Mouse (Mus musculus) limb, embryonic 10.5 days (tissue): ENCODE measurements around the gene Nr6a1. TPM values are rescaled to one million over a fixed set of nuclear protein-coding genes. Genes with fewer than 3 reads are reported as not detected.

Experiments used
- DNase-seq: peaks from one replicate; pipeline ENCODE4 v3.0.0-alpha.2; 2017; ENCODE audit warnings: low spot score
- H3K27ac ChIP-seq: fragments of 300-500 bp; sonication (generic); 2 replicates; pipeline ENCODE4 v1.5.1; 2016; ENCODE audit warnings: mild to moderate bottlenecking
- H3K27me3 ChIP-seq: fragments of 300-500 bp; sonication (generic); 2 replicates; pipeline ENCODE4 v1.6.1; 2016; ENCODE audit warnings: low read depth, mild to moderate bottlenecking; ENCODE audit not compliant: poor library complexity, severe bottlenecking
- H3K36me3 ChIP-seq: fragments of 300-500 bp; sonication (generic); 2 replicates; pipeline ENCODE4 v1.6.1; 2016; ENCODE audit warnings: mild to moderate bottlenecking, moderate library complexity
- H3K4me1 ChIP-seq: fragments of 300-500 bp; sonication (generic); 2 replicates; pipeline ENCODE4 v1.6.1; 2016
- H3K4me3 ChIP-seq: fragments of 300-500 bp; sonication (generic); 2 replicates; pipeline ENCODE4 v1.5.1; 2016; ENCODE audit warnings: mild to moderate bottlenecking, moderate library complexity
- H3K9me3 ChIP-seq: fragments of 300-500 bp; sonication (generic); replicated peaks from 2 replicates; pipeline ENCODE4 v1.6.1; 2016; ENCODE audit warnings: mild to moderate bottlenecking
- WGBS: fragments of 180-500 bp; shearing (Covaris S2); methylation state at CpG from one replicate; pipeline ENCODE4 v1.1.7; 2016; 5-methylcytosine and 5-hydroxymethylcytosine counted together
- polyA plus RNA-seq: library from polyadenylated mRNA; unstranded; fragments of >200 nt; fragmentation: Nextera tagmentation; extraction: Ambion mirVana; gene quantifications from 2 replicates; pipeline ENCODE4 v1.2.1, GENCODE M21; 2016

Nr6a1 gene
- polyA plus RNA-seq, 1 experiment from 2014 or later = 1.9 TPM

DNA sequence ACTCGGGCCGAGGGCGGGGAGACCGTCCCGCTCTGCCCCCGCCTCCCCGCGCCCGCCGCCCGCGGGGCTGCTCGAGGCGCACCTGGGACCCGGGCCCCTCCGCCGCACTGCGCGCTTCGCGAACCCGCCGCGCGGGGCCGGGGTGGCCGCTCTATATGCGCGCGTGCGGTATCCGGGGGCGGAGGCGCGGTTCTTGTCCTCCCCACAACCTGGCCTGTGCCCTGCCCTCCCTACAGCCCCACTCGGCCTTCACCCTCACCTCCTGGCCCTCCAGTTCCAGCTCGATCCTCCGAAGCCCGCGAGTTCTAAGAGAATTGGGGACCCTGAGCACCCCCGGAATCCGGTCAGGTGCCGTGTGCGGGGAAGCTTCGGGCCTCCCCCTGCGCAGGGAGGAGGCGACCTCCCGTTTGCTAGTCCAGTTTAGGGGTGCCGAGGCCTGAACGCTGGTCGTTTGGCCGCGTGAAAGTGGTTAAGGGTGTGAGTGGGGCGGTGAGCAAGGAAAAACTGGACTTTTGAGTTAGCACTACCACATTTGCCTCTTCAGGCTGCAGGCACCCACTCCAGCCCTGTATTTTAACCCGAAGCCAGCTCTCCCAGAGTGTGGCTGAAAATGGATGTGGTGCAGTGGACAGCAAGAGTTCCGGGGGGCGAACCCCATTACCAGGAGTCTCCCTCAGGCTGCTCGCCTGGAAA, 215.3 kb downstream of the Nr6a1 start:
- Histone ChIP-seq H3K27me3 (peaks cover 88% of the 10 kb centered on the region), H3K27ac (peak overlapping the region; percentile 28; the same call in 1 of the 2 replicates), H3K36me3 (no peaks in the 10 kb centered on the region), H3K9me3 (no peaks in the 10 kb centered on the region), H3K4me3 (peak overlapping the region; percentile 44), H3K4me1 (peaks cover 27% of the 10 kb centered on the region)
- peak; percentile 57 for DNase-seq
- WGBS = 5% methylated on average over 58 of the region's 58 CpGs

DNA sequence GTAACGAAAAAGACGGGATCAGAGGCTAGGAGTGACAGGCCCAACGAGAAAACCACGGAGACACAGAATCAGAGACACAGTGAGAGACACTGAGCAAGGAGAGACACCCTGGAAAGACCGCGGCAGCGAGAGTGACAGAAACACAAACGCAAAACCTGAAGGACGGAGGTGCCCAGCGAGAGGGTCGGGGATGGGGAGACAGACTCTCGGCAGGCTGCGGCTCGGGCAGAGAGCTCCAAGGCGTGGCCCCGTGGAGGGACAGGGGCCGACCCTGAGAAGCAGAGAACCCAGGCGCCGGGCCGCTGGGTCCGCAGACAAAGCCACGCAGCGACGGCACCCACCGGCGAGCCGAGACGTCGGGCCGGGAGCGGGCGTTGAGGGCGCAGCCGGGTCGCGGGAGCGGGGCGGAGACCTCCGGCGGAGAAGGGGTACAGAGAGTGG, 216.0 kb downstream of the Nr6a1 start:
- Histone ChIP-seq H3K27me3 (peaks cover 96% of the 10 kb centered on the region), H3K27ac (peak overlapping the region; percentile 28; the same call in 1 of the 2 replicates), H3K4me1 (peaks cover 31% of the 10 kb centered on the region), H3K9me3 (no peaks in the 10 kb centered on the region), H3K36me3 (no peaks in the 10 kb centered on the region), H3K4me3 (peak overlapping the region; percentile 44)
- WGBS = 1% methylated on average over 40 of the region's 40 CpGs
- DNase-seq = peak; percentile 57

DNA sequence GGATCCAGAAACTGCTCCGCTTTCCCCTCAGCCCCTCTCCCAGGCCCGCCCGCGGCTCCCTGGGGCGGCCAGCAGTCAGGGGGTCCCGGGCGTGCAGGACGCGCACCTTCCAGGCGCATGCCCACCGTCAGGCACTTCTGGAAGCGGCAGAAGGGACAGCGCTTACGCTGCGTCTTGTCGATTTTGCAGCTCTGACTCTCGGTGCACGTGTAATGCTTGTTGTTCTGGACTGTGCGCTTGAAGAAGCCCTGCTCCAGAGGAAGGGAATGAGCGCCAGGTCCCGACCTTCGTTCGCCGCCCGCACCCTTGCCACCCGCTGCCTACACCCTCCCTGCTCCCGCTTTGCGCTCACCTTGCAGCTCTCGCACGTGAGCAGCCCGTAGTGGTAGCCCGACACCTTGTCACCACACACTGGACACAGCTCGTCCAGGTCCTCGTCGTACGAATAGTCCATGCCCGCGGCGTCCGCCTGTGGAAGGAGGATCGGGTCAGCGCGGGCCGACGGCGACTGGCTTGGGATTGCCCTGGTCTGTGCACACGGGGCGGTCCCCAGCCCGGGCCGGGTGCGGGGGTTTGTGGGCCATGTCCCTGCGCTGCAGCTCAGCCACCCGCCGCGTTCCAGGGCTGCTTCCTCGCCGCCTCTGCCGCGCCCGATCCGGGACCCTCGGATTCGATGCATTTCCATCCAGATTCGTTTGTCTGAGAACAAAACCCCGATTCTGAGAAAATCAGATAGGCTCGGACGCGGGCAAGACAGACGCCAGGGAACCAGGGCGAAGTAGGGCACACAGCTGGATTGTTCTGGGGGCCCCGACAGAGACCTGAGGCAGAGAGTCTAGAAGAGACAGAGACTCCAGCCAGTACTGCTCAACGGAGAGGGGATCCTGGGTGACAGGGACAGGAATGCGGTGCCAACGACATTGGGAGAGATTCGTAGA, 216.9 kb downstream of the Nr6a1 start:
- no peaks in the 10 kb centered on the region for H3K36me3 ChIP-seq
- peak overlapping the region; percentile 44 for H3K4me3 ChIP-seq
- H3K27me3 ChIP-seq = peaks cover 98% of the 10 kb centered on the region
- DNase-seq = peak; percentile 77
- 1% methylated on average over 75 of the region's 75 CpGs for WGBS
- no peak overlapping the region for H3K27ac ChIP-seq
- no peaks in the 10 kb centered on the region for H3K9me3 ChIP-seq
- peaks cover 35% of the 10 kb centered on the region for H3K4me1 ChIP-seq

DNA sequence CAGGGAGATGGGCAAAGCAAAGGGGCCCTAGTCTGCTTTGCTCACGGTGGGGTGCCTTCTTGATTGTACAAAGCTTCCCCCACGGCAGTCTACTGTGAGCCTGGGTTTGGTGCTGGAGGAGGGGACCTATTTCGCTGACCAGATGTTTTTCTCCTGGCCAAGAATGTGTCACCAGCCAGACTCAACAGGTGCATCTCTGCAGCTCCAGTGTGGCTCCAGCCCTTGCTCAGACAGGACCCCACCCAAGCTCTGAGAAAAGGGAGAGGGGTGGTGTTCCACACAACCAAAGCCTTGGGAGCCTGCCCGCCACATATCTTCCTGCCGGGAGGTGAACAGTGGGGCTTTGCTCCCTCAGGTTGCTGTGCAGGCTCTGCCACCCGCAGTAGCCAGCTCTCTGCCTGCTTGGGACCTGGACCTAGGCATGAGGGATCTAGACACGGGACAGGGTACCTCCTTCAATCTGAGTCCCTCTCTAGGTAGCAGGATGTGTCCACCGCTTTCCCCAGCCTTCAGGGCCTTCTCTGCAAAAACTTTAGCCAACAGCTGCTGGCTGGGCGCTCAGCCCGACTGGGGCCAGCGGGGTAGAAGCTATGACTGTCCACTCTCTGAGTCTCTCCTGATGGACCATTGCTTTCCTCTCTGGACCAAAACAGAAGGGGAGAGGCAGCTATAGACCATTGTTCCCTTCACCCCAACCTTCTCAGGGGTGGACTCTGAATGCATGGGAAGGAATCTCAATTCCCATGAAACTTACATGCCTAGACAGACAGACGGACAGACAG, 218.4 kb downstream of the Nr6a1 start:
- 27% methylated on average over 12 of the region's 12 CpGs for WGBS
- Histone ChIP-seq H3K4me1 (peaks cover 35% of the 10 kb centered on the region), H3K36me3 (no peaks in the 10 kb centered on the region), H3K27me3 (peaks cover 100% of the 10 kb centered on the region), H3K9me3 (no peaks in the 10 kb centered on the region), H3K27ac (no peak overlapping the region), H3K4me3 (no peak overlapping the region)
- DNase-seq = no peak

DNA sequence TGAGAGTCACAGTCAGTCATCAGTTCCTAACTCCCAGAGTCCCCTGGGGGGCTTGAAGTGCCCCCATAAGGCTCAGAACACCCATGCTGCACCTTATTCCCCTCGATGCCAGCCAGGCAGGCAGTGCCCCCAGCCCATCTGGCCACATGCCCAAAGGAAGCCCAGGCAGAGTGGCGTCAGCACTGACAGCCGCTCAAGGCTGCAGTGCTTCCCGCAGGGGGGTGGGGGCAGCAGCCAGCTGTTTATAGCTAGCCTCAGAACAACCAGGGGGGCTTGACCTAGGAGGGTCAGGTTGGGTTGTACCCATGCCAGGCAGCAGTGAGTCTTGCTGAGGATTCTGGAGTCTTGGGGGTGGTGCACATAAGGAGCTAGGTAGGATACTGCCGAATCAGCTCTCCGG, 220.8 kb downstream of the Nr6a1 start:
- H3K27ac ChIP-seq = peak overlapping the region; percentile 4; the same call in 1 of the 2 replicates
- peaks cover 98% of the 10 kb centered on the region for H3K27me3 ChIP-seq
- no peak overlapping the region for H3K4me3 ChIP-seq
- no peaks in the 10 kb centered on the region for H3K36me3 ChIP-seq
- peaks cover 21% of the 10 kb centered on the region for H3K4me1 ChIP-seq
- 51% methylated on average over 6 of the region's 6 CpGs for WGBS
- H3K9me3 ChIP-seq = no peaks in the 10 kb centered on the region
- no peak for DNase-seq

DNA sequence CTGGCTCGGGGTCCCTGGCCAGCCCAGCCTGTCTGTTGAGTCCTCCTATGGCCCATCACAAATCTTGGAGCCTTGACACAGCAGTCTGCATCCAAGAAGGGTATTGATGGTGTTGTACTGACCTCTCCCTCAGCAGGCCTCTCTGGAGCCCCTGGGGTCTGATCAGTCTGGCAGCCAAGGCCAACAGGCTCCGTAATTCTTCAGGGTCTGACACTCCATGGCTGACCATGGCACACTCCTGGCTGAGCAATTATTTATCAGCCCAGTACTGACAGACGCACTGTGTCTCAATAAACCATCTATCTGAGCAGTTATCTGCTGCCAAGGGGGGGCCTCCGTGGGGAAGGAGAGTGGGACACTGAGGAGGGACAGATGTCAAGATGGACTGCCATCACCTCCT, 222.5 kb downstream of the Nr6a1 start:
- Histone ChIP-seq H3K27me3 (peaks cover 97% of the 10 kb centered on the region), H3K9me3 (no peaks in the 10 kb centered on the region), H3K4me1 (peaks cover 8% of the 10 kb centered on the region; the same call in 1 of the 2 replicates), H3K27ac (no peak overlapping the region), H3K4me3 (no peak overlapping the region), H3K36me3 (no peaks in the 10 kb centered on the region)
- no peak for DNase-seq
- WGBS = 65% methylated on average over 4 of the region's 4 CpGs

DNA sequence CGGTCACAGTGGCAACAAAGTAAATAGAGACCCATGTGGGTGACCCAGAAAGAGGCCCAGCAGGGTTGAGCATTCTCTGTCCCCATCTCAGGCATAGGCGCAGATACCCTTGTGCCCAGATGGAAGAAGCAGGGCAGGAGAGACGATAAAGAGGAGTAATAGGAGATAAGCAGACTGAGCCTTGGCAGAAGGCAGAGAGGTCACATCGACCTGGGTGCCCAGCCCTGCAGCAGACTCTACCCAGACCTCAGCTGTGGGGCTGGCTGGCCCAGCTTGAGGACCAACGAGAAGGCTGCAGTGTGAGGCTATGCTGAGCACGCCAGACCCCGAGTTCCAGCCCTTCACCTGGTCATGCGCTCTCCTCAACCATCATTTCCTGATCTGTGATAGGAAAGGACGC, 223.2 kb downstream of the Nr6a1 start:
- Histone ChIP-seq H3K36me3 (no peaks in the 10 kb centered on the region), H3K9me3 (no peaks in the 10 kb centered on the region), H3K4me1 (peaks cover 7% of the 10 kb centered on the region; the same call in 1 of the 2 replicates), H3K27me3 (peaks cover 96% of the 10 kb centered on the region), H3K4me3 (no peak overlapping the region), H3K27ac (no peak overlapping the region)
- WGBS = 83% methylated on average over 9 of the region's 9 CpGs
- DNase-seq = no peak

DNA sequence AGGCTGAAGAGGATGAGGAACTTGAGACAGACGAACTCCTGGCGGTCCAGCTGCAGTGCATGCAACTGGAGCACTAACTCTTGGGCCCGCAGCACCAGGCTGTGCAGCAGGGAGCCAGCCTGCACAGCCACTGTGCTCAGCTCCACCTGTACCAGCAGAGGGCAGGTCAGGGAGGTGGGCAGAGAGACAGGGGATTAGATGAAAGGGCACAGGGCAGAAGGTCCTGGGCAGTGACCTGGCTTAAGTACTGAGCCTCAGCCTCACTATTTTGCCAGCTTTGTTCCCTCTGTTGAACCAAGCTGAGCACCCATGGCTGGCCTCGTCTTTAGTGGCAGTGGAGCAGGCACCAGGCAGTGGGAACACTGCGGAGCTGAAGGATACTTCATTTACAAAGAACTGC, 227.3 kb downstream of the Nr6a1 start:
- H3K27ac ChIP-seq = no peak overlapping the region
- no peaks in the 10 kb centered on the region for H3K9me3 ChIP-seq
- H3K4me3 ChIP-seq = no peak overlapping the region
- no peak for DNase-seq
- no peaks in the 10 kb centered on the region for H3K4me1 ChIP-seq
- H3K27me3 ChIP-seq = peaks cover 96% of the 10 kb centered on the region
- H3K36me3 ChIP-seq = no peaks in the 10 kb centered on the region
- WGBS = 62% methylated on average over 5 of the region's 5 CpGs

DNA sequence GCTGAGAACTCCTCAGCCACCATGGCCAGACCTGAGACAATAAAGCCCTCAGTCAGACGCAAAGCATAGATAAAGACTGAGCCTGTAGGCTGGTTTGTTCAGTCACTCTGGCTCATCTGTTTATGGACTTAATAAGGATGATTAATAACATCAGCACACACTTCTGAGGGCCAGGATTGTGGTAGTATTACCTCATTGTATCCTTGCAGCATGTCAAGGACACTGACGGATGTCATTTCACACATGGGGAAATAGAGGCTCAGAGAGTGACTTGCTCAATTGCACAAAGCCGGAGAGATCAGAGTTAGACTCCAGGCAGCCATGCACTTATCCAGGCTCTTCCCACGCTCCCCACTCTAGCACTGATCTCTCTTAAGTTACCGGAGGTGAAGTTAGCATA, 228.9 kb downstream of the Nr6a1 start:
- H3K27me3 ChIP-seq = peaks cover 95% of the 10 kb centered on the region
- H3K9me3 ChIP-seq = no peaks in the 10 kb centered on the region
- DNase-seq = no peak

DNA sequence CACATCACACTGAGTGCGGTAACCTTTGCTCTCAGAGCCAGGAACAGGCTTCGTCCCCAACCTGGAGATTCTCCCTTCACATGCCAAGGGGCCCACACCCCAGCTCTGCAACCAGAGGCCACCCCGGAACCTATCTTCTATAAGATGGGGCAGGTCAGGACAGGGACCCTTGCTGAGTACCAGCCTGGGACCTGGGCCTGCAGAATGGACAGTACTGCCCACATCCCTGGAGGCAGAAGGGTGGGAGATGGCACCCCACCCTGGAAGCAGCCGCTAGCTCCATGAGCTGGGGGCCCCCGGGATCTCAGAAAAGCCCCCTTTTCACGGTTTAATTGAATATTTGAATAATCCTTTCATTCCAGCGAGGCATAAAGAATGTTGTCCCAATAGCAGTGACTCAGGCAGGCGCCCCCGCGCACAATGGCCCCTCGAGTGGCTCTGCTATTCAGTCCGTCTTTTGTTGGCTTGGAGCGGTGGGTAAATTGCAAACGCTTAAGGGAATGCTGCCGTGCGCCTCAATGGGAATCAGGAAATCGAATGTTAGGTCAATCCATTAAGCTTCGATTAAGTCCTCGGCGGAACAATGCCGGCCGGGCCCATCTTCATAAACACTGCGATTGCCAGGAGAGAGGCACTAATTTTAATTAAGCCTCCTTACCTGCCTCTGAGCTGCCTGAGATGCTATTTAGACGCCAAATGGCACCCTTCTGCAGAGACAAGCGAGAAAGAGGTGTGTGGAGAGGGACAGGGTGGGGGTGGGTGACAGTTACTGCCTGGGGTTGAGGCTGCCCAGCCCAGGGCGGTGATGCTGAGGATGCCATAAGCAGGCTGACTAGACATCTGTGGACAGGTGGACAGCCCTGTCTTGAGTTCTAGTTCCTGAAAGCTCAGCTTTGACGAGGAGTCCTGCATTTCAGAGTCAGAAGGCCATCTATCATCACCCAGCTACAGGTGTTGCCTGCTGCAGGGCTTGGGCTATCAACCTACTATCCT, 230.1 kb downstream of the Nr6a1 start:
- no peak for DNase-seq
- no peak overlapping the region for H3K27ac ChIP-seq
- H3K4me3 ChIP-seq = no peak overlapping the region
- H3K9me3 ChIP-seq = no peaks in the 10 kb centered on the region
- no peaks in the 10 kb centered on the region for H3K36me3 ChIP-seq
- WGBS = 59% methylated on average over 27 of the region's 27 CpGs
- H3K27me3 ChIP-seq = peaks cover 92% of the 10 kb centered on the region
- no peaks in the 10 kb centered on the region for H3K4me1 ChIP-seq

More for the DNA sequence above, 228.9 kb downstream of the Nr6a1 start:
- Histone ChIP-seq H3K4me3 (no peak overlapping the region), H3K4me1 (no peaks in the 10 kb centered on the region), H3K27ac (no peak overlapping the region), H3K36me3 (no peaks in the 10 kb centered on the region)
- 86% methylated on average over 5 of the region's 5 CpGs for WGBS

DNA sequence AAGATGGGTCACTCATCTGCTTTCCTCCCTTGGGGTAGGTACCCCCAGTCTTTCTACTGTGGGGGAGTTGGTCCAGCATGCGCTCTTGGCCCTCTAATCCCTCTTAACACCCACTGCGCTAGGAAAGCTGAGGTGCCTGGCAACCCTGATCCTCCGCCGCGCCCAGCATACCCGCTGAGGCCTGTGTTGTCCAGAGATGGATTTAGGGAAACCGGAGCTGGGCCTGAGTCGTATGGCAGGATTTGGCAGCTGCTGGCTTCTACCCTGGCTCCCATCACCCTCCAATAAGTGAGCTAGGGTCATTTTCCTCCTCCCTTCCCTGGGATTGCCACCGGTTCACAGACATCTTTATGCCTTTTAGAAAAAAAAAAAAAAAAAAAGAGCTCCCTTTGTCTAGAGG, 231.7 kb downstream of the Nr6a1 start:
- H3K27ac ChIP-seq = no peak overlapping the region

More for the DNA sequence above, 231.7 kb downstream of the Nr6a1 start:
- no peaks in the 10 kb centered on the region for H3K4me1 ChIP-seq
- H3K9me3 ChIP-seq = no peaks in the 10 kb centered on the region
- 62% methylated on average over 9 of the region's 9 CpGs for WGBS
- H3K4me3 ChIP-seq = no peak overlapping the region
- H3K27me3 ChIP-seq = peaks cover 91% of the 10 kb centered on the region
- DNase-seq = no peak
- no peaks in the 10 kb centered on the region for H3K36me3 ChIP-seq
